Mouse (Mus musculus) embryo, embryonic 9.5 days (tissue): Measurements from ENCODE around the gene Cited2.

Experiments used
- DNase-seq: peaks from one replicate; pipeline ENCODE4 v3.0.0-alpha.2; 2017; ENCODE audit errors: extremely low spot score

Cited2 gene

DNA sequence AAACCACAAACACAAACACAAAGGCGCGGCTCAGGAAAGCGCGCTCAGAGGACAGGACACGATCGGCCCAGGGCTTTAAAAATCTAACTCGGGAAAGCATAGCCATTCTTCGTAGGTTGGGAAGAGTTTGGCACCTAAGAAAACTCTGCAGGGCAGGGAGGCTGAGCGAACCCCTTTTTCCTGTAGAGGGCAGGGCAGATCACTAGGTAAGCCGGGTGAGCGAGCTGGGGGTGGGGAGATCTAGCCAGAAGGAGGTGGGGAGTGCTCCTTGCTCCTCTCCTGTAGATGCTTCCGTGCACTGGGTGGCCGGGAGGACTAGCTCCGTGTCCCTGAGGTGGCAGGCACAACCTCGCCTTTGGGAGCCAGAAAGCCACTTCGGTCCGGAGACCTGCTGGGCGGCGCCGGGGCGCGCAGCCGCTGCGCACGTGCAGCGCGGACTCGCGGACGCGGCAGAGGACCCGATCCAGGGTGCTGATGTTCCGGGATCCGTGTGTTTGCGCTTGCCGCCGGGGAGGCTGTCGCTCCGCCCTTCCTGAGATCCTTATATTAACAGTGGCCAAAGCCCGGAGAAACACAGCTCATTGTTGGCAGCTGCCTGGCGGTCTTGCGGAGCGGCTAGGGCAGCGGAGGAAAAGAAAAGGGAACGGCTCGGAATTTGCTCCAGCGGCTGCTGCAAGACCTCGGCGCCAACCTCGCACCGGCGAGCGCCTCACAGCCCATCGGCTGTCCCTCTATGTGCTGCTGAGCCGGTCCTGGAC lies at the start of gene Cited2:
Gene Cited2 (plus strand): TSS at position 566 of the 758 bp plus-strand sequence.
- DNase-seq, result peak; percentile 99

DNA sequence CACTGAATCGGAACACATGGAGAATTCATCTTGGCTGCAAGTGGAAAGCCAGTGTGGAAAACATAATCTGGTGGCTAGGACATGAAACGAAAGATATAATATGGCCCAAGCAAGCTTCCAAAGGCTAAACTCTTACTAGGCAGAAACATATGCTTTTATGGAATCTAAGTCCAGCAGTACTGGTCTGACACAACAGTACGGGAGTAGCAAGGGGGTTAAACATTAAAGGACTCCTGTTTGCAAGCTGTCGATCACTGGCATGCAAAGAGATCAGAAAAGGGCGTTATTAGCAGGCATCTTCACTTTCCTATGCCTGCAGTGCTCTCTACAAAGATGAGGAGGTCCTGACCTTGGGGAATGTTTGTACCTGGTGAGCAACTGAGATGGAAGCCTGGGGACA lies 48.6 kb upstream of the Cited2 start:
- DNase-seq, result no peak

DNA sequence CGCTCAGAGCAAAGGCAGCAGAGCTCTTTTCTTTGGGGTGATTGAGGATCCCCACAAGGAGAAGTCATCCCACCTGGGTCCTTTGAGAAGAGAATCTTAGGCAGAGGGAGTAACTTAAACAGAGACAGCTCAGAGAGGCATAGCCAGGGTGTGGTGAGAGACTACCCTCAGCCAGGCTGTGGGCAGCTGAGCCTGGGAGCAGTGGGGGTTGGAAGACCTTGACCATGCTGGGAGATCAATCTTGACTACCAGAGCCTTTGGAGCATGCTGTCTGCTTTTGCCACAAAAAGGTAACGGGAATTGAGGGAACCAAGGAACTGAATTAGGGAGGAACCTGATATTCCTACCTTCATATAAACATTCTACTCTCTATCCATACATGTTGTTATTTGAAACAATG lies 48.1 kb upstream of the Cited2 start:
- DNase-seq, result no peak

DNA sequence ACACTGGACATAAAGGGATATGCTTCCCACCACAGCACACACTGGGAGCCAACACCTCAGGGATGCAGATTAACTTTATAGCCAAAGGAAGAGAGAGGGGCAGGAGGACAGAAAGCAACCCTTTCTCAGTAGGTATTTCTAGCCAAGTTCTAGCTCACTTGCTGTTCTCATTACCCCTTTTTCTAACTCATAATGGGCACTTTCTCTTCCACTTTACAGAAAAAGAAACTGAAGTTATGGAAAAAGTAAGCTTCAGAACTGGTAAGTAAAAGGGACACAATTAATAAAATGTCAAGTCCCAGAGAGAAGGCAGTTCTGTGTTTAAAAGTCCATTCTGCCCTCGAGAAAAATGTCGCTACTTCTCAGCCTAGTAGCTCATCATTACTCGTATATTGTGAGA lies 46.6 kb upstream of the Cited2 start:
- no peak for DNase-seq

DNA sequence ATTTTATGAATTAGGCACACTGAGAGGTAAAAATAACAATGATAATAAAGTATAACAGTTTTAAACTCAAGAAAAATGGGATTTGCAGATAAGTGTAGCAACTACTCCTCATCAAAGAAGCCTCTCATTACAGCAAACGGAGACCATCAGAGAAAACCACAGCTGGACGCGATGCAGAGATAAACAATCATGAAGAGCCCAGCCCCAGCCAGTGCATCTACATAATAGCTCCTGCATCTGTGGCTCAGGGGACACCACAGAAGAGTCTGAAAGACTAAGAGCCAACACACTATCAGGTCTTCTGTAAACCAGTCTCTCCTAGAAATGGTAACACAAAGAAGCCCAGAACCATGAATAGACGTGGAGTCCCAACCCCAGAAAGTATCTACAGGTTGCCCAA lies 45.7 kb upstream of the Cited2 start:
- DNase-seq, result no peak

DNA sequence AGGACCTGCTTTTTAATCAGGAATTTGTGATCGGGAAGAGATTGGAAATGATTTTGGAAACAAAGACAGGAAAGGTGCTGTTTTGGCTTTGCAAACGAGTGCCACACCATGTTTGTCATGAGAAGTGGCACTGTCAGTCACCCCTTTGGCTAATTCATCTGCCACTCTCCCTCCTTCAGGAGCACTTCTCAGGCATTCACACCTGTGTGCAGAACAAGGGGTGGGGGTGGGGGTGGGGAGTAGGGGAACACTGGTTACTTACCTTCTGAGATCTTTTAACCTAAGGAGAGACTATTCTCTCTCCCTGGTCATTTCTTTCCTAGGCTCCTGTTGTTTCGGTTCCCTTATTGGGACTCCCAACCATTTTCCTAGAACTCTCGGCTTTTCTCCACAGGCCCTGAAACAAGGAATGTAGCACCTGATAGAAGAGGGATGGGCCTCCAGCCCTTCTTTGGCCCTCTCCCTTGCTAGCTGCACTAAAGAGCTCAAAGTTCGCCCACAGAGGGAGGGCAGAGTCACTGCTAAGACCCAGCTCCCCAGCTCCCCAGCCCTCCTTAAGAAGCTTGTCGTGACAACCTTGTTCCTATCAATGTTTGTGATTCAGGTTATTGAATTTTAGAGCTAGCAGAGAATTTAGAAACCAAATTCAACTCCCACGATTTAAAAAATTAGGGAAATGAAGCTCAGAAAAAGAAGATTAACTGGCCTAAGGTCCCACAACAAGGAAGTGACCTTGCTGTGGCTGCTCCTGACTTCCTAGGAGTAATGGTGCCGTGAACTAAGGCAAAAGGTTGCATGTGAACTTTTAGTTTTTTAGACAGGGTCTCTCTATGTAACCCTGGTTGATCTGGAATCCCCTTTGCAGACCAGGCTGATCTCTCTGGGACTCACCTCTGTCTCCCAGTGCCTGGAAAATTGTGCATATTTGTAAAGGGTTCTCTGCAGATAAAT lies 42.3 kb upstream of the Cited2 start:
- no peak for DNase-seq

DNA sequence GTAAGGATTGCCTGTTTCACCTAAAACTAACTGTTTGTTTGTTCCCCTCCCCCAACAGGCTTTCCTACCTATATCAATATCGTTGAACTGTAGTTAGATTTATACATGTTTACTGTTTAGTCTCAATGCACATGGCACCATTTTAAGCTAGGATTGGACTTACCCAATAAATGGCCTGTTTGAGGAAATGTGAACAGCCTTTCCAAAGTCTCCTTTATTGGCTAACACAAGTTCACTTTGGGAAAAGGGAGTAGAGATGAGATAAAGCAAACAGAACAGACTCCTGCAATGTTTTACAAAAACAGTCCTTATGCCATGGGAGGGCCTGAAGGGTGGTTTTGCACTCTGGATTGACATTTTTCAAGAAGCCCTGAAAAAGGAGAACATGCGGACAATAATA lies 41.6 kb upstream of the Cited2 start:
- DNase-seq, result no peak

DNA sequence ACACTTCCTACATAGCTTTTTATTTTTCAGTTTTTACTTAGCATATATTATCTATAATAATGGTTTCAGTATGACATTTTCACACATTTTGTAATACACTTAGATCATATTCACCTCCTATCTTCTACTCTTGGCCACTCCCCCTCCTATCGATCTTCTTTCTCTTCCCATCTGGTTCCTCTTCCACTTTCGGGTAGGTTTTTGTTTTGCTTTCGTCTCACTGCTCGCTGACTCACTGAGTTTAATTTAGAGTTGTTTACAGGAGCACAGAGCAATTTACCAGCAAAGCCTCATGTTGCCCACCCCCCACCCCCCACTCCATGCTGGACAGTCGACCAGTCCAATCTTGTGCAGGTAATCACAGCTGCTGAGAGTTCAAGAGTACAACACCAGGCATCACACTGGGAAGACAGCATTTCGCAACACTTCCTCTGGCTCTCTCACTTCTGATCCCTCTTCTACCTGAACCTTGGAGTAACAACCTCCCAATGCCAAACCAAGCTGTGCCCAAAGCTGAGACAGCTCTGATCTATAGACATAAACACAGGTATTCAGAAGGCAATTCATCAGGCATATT lies 39.1 kb upstream of the Cited2 start:
- no peak for DNase-seq

DNA sequence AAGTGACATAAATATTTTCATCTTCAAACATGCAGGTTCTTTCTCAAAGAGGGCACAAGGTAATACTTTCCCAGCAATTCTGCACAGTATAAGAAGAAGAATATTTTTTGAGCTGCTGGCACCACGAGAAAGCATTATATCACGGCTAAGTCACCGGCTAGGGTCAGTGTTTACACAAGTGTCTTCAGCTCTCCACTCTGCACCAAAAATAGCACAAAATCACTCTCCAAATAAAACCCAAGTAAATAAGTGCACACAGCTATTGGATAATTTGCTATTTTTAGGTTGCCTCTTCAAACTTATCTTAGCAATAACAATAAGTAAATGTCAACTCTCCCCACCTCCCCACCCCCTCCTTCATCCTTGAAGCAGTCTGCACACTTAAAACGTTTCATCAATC lies 33.2 kb upstream of the Cited2 start:
- no peak for DNase-seq

DNA sequence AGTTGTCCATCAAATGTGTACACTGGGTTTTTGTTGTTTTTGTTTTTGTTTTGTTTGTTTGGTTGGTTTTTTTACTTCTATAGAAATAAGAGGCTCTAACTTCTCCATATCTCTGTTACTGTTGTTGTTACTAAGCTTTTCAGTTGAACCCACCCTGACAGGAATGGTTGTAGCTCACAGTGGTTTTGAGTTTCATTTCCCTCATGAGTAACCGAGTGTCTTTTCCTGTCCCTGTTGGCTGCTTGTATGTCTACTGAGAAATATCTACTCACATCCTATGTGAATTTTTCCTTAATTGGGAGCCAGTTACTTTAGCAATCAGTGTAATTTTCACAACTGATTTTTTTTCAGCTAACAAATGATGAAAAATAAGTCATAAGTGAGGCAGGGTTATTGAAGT lies 31.3 kb upstream of the Cited2 start:
- DNase-seq, result no peak

DNA sequence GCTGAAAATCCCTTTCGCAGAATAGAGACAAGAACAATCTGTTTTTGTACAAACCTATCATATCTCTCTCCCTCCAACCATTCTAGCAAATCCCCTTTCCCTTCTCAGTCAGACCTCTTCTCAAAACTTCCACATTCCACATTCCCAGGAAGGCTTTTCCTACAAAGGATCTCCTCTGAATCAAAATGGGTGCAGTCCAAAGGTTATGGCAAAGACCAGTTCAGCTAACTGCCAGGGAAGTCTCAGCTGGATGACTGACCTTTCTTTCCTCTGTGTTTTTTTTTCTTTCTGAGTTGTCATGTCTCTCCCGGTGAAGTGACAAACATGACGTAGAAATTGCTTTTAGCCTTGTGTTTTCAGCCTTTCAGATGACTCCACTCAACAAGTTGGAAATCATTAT lies 27.2 kb upstream of the Cited2 start:
- DNase-seq, result no peak

DNA sequence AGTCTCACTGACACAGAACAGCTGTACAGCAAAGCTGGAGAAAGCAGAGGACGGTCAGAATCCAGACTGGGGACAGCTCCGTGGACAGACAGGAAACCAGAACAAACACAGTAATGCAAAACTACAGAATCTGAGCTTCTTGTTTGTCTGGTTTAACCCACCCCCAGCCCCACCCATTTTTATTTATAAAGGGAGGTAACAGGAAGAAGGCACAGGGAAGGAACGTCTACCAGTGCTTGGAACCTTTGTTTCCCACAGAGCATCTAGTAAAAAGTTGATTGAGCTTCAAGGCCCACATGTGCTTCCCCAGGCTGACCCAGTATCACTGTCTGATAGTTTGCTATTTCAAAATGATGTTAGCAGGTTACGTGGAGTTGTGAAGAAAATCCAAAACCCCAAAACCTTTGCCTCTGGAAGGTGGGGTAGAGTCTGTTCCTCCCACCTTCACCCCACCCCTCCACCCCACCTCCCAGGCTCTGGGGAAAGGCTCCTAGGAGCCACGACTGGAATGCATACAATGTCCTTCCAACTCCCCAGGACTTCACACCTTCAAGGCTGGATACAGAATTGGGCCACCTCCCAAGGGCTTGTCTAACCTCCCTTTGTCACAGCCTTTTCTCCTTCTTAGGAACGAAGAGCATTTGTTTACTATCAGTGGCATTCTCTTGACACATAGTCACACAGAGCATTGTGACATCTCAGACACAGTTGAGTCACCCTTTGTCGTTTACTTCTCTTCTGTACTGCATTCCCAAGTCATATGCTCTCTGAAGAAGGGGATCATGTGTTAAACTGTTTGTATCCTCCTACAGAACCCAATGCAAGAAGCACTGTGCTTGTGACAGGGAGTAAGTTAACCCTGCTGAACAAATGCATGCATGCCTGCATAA lies 25.4 kb upstream of the Cited2 start:
- DNase-seq, result no peak

DNA sequence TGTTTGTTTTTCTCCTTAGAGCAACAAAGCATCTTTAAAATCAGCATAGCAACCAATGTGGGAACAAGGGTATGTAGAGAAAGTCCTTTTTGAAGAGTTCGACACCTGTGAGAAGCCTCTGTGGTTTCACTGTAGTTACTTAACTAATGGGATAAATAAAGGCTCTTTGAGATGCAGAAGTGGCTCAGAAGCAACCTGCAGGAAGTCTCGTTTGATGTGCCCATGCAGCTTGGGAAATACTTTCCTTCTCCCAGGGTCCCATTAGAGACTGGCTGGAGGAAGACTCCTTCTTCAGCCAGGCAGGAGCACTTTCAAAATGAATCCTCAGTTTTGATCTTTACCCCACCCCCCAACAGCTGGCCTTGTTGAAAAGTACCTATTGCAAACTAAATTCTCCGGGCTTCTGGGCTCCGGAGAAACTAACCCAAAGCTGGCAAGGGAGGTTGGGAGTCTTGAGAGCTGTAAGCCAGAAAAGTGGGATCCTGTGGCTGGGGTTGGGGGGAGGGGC lies 17.5 kb upstream of the Cited2 start:
- DNase-seq, result no peak

DNA sequence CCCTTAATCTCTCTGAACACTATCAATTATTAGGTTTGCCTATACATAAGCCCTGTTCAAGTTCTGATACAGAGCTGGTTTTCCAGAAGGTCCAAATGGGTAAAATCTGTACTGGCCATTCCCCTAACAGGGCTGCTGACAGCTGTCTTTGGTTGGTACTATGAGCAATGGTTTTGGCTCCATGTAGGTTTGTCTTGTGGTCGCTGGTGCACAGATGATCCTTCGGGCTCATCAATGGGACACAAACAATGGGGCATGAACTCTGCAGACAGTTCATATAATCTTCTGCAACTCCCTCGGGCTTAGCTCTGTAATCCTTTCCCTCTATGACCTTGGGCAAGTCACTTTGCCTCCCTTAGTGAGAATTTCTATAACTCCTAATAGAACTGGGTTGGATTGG lies 12.3 kb upstream of the Cited2 start:
- DNase-seq, result no peak

DNA sequence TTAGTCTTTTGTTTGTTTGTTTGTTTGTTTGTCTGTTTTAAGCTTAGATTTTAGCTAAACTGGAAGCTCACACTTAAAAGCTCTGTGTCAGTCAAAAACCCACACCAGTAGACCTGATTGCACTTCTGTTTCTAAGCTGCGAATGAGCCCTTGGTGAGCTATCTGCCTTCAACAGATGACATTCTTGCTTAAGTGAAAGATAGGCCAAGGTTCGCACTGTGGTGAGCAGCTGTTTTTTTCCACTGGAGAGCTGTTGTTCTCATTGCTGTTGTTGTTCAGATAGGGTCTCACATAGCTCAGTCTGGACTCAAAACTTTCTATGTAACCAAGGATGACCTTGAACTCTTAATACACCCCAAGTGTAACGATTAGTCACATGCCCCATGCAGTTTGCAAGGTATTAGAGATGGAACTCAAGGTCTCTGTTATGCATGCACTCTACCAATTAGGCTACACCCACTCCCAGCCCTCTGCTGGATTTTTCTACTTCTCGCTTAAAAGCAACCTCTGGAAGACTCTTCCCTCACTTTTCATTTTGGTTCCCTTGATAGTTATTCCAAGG lies 3.9 kb upstream of the Cited2 start:
- DNase-seq, result no peak

DNA sequence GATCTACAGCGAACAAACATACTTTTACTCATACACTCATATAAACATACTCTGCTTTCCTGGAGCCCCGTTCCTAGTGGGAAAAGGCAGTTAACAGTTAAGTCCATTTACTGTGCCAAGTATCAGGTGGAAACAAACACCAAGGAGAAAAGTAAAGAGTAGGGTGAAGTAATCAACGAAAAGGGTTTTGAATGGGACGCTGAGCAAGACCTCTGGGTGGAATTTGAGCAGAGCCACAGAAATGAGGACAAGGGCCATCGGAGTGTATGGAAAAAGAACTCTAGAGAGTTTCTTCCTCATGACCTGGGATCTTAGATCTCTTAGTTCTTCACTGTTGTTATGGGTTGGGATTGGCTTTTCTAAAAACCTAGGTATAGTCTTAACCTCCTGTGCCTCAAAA lies 3.4 kb upstream of the Cited2 start:
- DNase-seq, result no peak

DNA sequence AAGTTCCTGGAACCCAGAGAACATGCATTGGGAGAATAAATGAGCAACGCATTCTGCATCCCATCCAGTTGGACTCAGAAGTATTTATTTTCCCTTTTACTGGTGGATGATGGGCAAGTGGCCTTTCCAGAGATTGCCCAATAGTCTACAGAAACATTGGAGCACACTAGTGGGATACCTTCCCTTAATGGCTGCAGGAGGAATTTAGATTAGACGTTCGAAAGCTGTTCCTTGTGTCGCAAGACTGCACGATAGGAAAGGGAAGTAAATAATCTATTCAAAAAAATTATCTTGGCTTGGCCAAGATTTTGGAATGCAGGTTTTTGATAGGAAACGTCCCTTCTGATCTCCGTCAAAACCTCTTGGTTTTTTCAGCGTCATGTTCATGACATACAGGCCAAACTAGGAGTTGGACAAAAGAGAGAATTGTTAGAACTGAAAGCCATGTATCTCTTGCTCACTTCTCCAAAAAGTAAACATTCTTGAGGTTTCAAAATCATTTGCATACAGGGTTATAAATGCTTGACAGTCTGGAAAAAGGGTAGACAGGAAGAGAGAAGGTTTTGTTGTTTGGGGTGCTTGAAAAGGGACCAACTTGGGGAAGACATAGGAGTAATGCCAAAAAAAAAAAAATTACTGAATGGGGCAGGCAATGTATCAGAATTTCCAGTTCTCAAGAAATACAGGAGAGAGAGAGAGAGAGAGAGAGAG lies 2.0 kb upstream of the Cited2 start:
- DNase-seq, result no peak

DNA sequence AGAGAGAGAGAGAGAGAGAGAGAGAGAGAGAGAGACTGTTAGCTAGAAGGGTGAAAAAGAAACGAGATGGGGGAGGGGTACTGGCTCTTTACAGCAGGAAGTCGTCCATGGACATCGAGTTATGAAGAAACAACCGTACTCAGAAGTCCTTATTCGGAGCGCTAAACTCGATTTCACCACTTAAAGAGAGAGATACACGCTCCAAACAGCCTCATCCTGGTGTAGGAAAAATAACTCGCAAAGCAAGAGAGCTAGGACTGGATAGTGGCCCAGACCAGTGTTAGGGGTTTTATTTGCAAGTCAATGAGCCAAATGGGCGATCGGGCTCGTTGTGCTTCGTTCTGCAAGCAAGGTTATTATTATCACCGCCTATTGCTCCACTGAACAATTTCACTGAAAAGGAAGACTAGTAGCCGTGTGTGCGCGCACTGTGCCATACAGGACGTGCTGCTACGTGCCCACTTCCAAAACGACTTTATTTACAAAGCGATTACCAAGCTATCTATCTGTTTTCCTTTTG lies 1.4 kb upstream of the Cited2 start:
- DNase-seq, result peak; percentile 65

DNA sequence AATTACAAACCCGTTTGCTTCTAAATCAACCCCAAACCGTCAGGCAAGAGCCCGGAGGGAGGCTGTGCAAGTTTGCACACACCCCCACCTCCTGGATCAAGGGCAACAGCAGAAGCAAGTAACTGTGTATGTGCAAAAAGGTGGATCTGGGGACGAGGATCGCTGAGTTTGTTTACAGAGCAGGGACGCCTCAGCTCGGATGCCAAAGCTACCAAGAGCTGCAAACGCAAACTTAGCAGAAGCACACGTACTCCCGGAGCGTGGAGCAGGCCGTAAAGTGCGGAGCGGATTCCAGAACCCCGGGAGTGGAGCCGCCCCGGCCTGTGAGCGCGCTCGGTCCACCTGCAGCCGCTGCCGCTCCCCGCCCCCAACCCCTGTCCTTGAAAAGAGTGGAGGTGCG lies 860 bp upstream of the Cited2 start:
- peak; percentile 91 for DNase-seq

DNA sequence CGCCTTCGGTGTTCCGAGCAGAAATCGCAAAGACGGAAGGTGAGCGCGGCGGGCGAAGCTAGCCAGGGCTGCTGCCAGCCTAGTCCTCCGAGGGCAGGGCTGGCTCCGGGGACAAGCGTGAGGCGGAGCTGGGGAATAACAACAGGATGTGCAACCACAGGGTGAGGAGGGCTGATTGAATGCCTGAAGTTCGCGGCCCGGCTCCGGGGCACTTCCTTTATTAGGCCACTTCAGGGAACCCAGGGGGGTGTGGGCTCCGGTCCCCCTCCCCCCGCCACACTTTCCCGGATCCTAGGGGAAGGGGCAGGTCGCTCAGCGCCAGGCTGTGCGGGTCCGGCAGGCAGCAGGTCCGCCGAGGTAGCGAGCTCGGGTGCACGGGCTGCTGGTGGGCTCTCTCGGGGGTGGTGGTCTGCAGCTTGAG lies 413 bp downstream of the Cited2 start:
- DNase-seq, result no peak
